Mouse (Mus musculus) left cerebral cortex, adult 6 months (tissue): ENCODE measurements around the gene Mfsd4b5. TPM values are rescaled to one million over a fixed set of nuclear protein-coding genes. Genes with fewer than 3 reads are reported as not detected.

ENCODE experiments used
- long read RNA-seq, 2 experiments: library from polyadenylated mRNA; unstranded; transcript quantifications; one replicate each; pipeline ENCODE4 v2.0.0; 2019 to 2020
- polyA plus RNA-seq: library from polyadenylated mRNA; unstranded; fragments of <200 nt; fragmentation: Nextera tagmentation; gene quantifications from 2 replicates; pipeline ENCODE4 v1.2.3, GENCODE M21; 2021

Gene Mfsd4b5
- polyA plus RNA-seq, result not detected in 2 replicates
- long read RNA-seq, experiment 1, result 0 reads
- long read RNA-seq, experiment 2, result 0 reads

GRCm38 (mm10) chr10:39986466-39986865 lies at the start of gene Mfsd4b5:
Mfsd4b5 (minus strand) TSS chr10:39986646.

DNA sequence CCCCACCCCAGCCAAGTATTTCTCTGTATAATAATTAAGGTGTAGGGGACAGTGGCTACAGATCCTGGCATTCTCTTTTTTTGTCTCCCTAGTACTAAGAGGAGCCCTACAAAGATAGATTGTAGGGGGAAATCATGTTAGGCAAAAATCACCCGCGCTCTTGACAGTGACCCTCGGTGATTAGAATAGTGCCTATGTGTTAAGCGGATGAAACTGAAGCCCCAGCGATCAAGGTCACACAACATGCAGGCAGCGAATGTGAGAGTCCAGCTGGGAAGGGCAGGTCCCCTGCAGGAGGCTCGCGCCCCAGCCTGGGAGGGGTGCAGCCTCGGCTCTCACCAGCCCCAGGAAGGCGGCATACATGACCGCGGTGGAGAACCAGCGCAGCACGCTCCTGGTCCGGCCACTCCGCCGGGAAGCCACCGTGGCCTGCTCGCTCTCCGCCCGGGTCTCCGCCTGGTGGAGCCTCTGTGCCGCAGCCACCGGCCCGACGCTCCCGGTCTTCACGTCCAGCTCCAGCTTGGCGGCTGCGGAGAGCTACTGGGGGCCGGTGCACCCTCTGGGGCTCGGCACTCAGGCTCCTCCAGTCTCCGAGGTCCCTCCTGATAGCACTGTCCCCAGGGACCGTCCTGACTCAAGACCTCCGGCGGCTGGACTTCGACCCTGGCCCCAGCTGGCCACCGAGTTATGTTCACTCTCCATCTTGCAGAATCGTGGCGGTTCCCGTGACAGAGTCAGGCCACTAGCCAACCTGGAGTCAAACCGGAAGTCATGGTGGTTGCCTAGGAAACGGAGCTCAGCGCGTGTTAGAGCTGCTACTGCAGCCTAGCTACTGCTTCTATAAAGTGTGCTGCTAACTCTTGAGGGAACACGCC lies 38.3 kb upstream of the Mfsd4b5 start, which contains the start of gene Mfsd4b1:
Gene Mfsd4b1, minus strand, starts transcription at position 715 of the 875 bp plus-strand sequence.

GRCm38 (mm10) chr10:39959761-39960440 lies 26.5 kb downstream of the Mfsd4b5 start, which contains the start of gene Mfsd4b3:
Mfsd4b3 (minus strand) TSS chr10:39960153.

GRCm38 (mm10) chr10:39926616-39927139 lies 59.8 kb downstream of the Mfsd4b5 start, which contains the start of gene Mfsd4b2:
Mfsd4b2 (minus strand) TSS chr10:39926923.

Other genes with a start within 250 kb of the Mfsd4b5 start
- gene Mfsd4b4, start 87.4 kb downstream of the Mfsd4b5 start, polyA plus RNA-seq, result 2.8 and 3.0 TPM in 2 replicates
- not detected in 2 replicates for gene Mfsd4b2, start 59.7 kb downstream of the Mfsd4b5 start, polyA plus RNA-seq
- 0.09 and 0.13 TPM in 2 replicates for gene Mfsd4b3, start 26.5 kb downstream of the Mfsd4b5 start, polyA plus RNA-seq
- 0.40 and 0.44 TPM in 2 replicates for gene Mfsd4b1, start 38.6 kb upstream of the Mfsd4b5 start, polyA plus RNA-seq
- 0.33 and 0.38 TPM in 2 replicates for gene Slc16a10, start 155.6 kb upstream of the Mfsd4b5 start, polyA plus RNA-seq